8 mouse cellular contexts compared by ENCODE assay signal in genomic region chr17:46703971-46704886, GRCm38 (mm10). TPM values are rescaled to one million over a fixed set of nuclear protein-coding genes. Genes with fewer than 3 reads are reported as not detected.
DNase-seq lines count a peak whose midpoint lies in the region; ATAC-seq and TF ChIP-seq lines count a peak whose summit lies in the region.

No protein-coding gene starts in this region.

- peak overlapping the region; percentile 69 for H3K4me2 ChIP-seq in embryonic facial prominence, embryonic 11.5 days (ENCODE audit: low read depth, low read length)
- H3K4me2 ChIP-seq in intestine, postnatal 0 days (replicated peaks; ENCODE audit: low read depth), result peak overlapping the region; percentile 85

- no peak for TF ChIP-seq CTCF in C2C12 (IDR thresholded peaks at IDR 0.05; ENCODE audit: control insufficient read depth, insufficient read depth, insufficient read length)
- no peak for TF ChIP-seq CTCF in intestine, postnatal 0 days (IDR thresholded peaks at IDR 0.05; ENCODE audit: low read depth)

- peak overlapping the region; percentile 90 for H3K9ac ChIP-seq in embryonic facial prominence, embryonic 11.5 days (replicated peaks; ENCODE audit: low read length)
- peak overlapping the region; percentile 71 for H3K9ac ChIP-seq in intestine, postnatal 0 days (ENCODE audit: low read depth, low read length)

- peaks cover 36% of the 10 kb centered on the region for H3K79me3 ChIP-seq in C2C12 (ENCODE audit: low read depth)

- 6% methylated on average over 23 of the region's 41 CpGs for WGBS in embryonic facial prominence, embryonic 11.5 days
- WGBS in intestine, postnatal 0 days, result 3% methylated on average over 37 of the region's 41 CpGs

- peaks cover 55% of the 10 kb centered on the region for H3K79me2 ChIP-seq in C2C12 (ENCODE audit: control insufficient read depth, insufficient read depth)

- peaks cover 13% of the 10 kb centered on the region for H3K36me3 ChIP-seq in C2C12 (ENCODE audit: control insufficient read depth, insufficient read depth)
- H3K36me3 ChIP-seq in embryonic facial prominence, embryonic 11.5 days (replicated peaks; ENCODE audit: control insufficient read depth, insufficient read depth, low read depth, low read length), result no peaks in the 10 kb centered on the region
- H3K36me3 ChIP-seq in intestine, postnatal 0 days (ENCODE audit: control insufficient read depth, insufficient read depth), result no peaks in the 10 kb centered on the region

- intact Hi-C loops in left cerebral cortex, postnatal 14 days (cut with DNase I), result no loop called here

- H3K4me1 ChIP-seq in embryonic facial prominence, embryonic 11.5 days (ENCODE audit: control insufficient read depth, insufficient read depth, low read length), result peaks cover 10% of the 10 kb centered on the region
- H3K4me1 ChIP-seq in intestine, postnatal 0 days (replicated peaks; ENCODE audit: control insufficient read depth, insufficient read depth, low read length), result peaks cover 10% of the 10 kb centered on the region; the same call in 1 of the 2 replicates

- peak overlapping the region; percentile 78 for H3K4me3 ChIP-seq in C2C12 (ENCODE audit: insufficient read depth, poor library complexity, severe bottlenecking)
- H3K4me3 ChIP-seq in embryonic facial prominence, embryonic 11.5 days (ENCODE audit: low read depth, low read length), result peak overlapping the region; percentile 91
- peak overlapping the region; percentile 72 for H3K4me3 ChIP-seq in intestine, postnatal 0 days (ENCODE audit: low read depth, low read length)

- H3ac ChIP-seq in C2C12 (ENCODE audit: control insufficient read depth, insufficient read length, low read depth), result peak overlapping the region; percentile 95

- DNase-seq in frontal cortex, postnatal 25 days (ENCODE audit: low spot score in 2 of 2), result no peak
- DNase-seq in embryonic facial prominence, embryonic 11.5 days (ENCODE audit: low spot score), result peak; percentile 28
- DNase-seq in naive thymus-derived CD4-positive, alpha-beta T cell, adult 2 months (ENCODE audit: low read depth), result peak; percentile 47
- no peak for DNase-seq in layer of hippocampus, adult 9-11 months
- no peak for DNase-seq in left cerebral cortex, postnatal 14 days (ENCODE audit: low spot score in 2 of 2)

- no peaks in the 10 kb centered on the region for H3K9me3 ChIP-seq in embryonic facial prominence, embryonic 11.5 days (replicated peaks; ENCODE audit: control insufficient read depth, low read length)
- no peaks in the 10 kb centered on the region for H3K9me3 ChIP-seq in intestine, postnatal 0 days (ENCODE audit: control insufficient read depth)

- peak; percentile 15; the same call in 1 of the 2 replicates for ATAC-seq in frontal cortex, adult (ENCODE audit: low TSS enrichment)
- peak; percentile 79 for ATAC-seq in embryonic facial prominence, embryonic 11.5 days (replicated peaks; ENCODE audit: insufficient number of reproducible peaks, low FRiP score, low TSS enrichment, low read depth)
- ATAC-seq in intestine, postnatal 0 days, result peak; percentile 69

- no peaks in the 10 kb centered on the region for H3K27me3 ChIP-seq in C2C12 (ENCODE audit: control insufficient read depth, insufficient read depth, insufficient read length)
- no peaks in the 10 kb centered on the region for H3K27me3 ChIP-seq in embryonic facial prominence, embryonic 11.5 days (ENCODE audit: control insufficient read depth, insufficient read depth, low read length)
- H3K27me3 ChIP-seq in intestine, postnatal 0 days (replicated peaks; ENCODE audit: control insufficient read depth, insufficient read depth, low read length), result no peaks in the 10 kb centered on the region

- H3K27ac ChIP-seq in embryonic facial prominence, embryonic 11.5 days (replicated peaks; ENCODE audit: low read depth, low read length), result peak overlapping the region; percentile 85
- H3K27ac ChIP-seq in intestine, postnatal 0 days (ENCODE audit: low read depth, low read length), result peak overlapping the region; percentile 66

TF ChIP-seq in C2C12, 6 proteins besides CTCF, POLR2A, EP300 and RAD21:
- TF ChIP-seq FOSL1 (IDR thresholded peaks at IDR 0.05; ENCODE audit: insufficient read depth, low read length, poor library complexity, severe bottlenecking), result no peak
- TF ChIP-seq MAX (IDR thresholded peaks at IDR 0.05), result no peak
- TF ChIP-seq MYOG (IDR thresholded peaks at IDR 0.05; ENCODE audit: control insufficient read depth, extremely low read depth, insufficient read length), result no peak
- TF ChIP-seq USF1 (IDR thresholded peaks at IDR 0.05; ENCODE audit: low read depth), result no peak
- TF ChIP-seq CEBPB (IDR thresholded peaks at IDR 0.05; ENCODE audit: low read depth), result no peak
- TF ChIP-seq MYOD1 (IDR thresholded peaks at IDR 0.05; ENCODE audit: control insufficient read depth, insufficient read length, low read depth), result no peak

RNA-seq across cellular contexts. Expression of gene Ppp2r5d, which starts 0.7 kb away (rescaled TPM):
- polyA plus RNA-seq in C2C12 (2012; fragmentation: generic; extraction: Trizol), result 99.5 TPM
- 111 and 115 TPM in 2 replicates for polyA plus RNA-seq in embryonic facial prominence, embryonic 11.5 days (2014; fragmentation: Nextera tagmentation; extraction: Ambion mirVana)
- 25.9 and 26.5 TPM in 2 replicates for polyA plus RNA-seq in intestine, postnatal 0 days (2015; fragmentation: Nextera tagmentation; extraction: Ambion mirVana)
- total RNA-seq in left cerebral cortex, postnatal 14 days (2021), result 10 to 100 TPM; 85.4 to 90.8 TPM

RNA-seq across cellular contexts. Expression of gene Pex6, which starts 7.0 kb away (rescaled TPM):
- 24.7 TPM for polyA plus RNA-seq in C2C12 (2012; fragmentation: generic; extraction: Trizol)
- polyA plus RNA-seq in embryonic facial prominence, embryonic 11.5 days (2014; fragmentation: Nextera tagmentation; extraction: Ambion mirVana), result 13.9 and 17.4 TPM in 2 replicates
- polyA plus RNA-seq in intestine, postnatal 0 days (2015; fragmentation: Nextera tagmentation; extraction: Ambion mirVana), result 10.4 and 11.5 TPM in 2 replicates
- total RNA-seq in left cerebral cortex, postnatal 14 days (2021), result 10 to 100 TPM; 37.6 to 38.1 TPM

RNA-seq across cellular contexts. Expression of gene Klhdc3, which starts 23.5 kb away (rescaled TPM):
- 58.6 TPM for polyA plus RNA-seq in C2C12 (2012; fragmentation: generic; extraction: Trizol)
- polyA plus RNA-seq in embryonic facial prominence, embryonic 11.5 days (2014; fragmentation: Nextera tagmentation; extraction: Ambion mirVana), result 117 and 121 TPM in 2 replicates
- polyA plus RNA-seq in intestine, postnatal 0 days (2015; fragmentation: Nextera tagmentation; extraction: Ambion mirVana), result 94.2 and 99.3 TPM in 2 replicates
- total RNA-seq in left cerebral cortex, postnatal 14 days (2021), result 100 to 1,000 TPM; 200 to 204 TPM

RNA-seq across cellular contexts. Expression of gene Gnmt, which starts 24.7 kb away (rescaled TPM):
- 0.08 TPM for polyA plus RNA-seq in C2C12 (2012; fragmentation: generic; extraction: Trizol)
- polyA plus RNA-seq in embryonic facial prominence, embryonic 11.5 days (2014; fragmentation: Nextera tagmentation; extraction: Ambion mirVana), result 0.35 and 0.62 TPM in 2 replicates
- 0.39 and 0.48 TPM in 2 replicates for polyA plus RNA-seq in intestine, postnatal 0 days (2015; fragmentation: Nextera tagmentation; extraction: Ambion mirVana)
- total RNA-seq in left cerebral cortex, postnatal 14 days (2021), result under 1 TPM; 0.57 TPM

RNA-seq across cellular contexts. Expression of gene Mea1, which starts 25.6 kb away (rescaled TPM):
- polyA plus RNA-seq in C2C12 (2012; fragmentation: generic; extraction: Trizol), result 141 TPM
- 165 and 186 TPM in 2 replicates for polyA plus RNA-seq in embryonic facial prominence, embryonic 11.5 days (2014; fragmentation: Nextera tagmentation; extraction: Ambion mirVana)
- polyA plus RNA-seq in intestine, postnatal 0 days (2015; fragmentation: Nextera tagmentation; extraction: Ambion mirVana), result 132 and 133 TPM in 2 replicates
- total RNA-seq in left cerebral cortex, postnatal 14 days (2021), result 100 to 1,000 TPM; 105 to 120 TPM

Comparison
In these comparisons a context has a peak if more than half of its experiments do, and no peak if none do; other contexts are left out.
1. ATAC-seq: peak in every context shown above with its lines; median percentile 79 in embryonic facial prominence, embryonic 11.5 days; 69 in intestine, postnatal 0 days; 15 in frontal cortex, adult.
2. DNase-seq: peak in embryonic facial prominence, embryonic 11.5 days (single experiment) and naive thymus-derived CD4-positive, alpha-beta T cell, adult 2 months (single experiment); none in frontal cortex, postnatal 25 days (0 of 2), layer of hippocampus, adult 9-11 months (single experiment) and left cerebral cortex, postnatal 14 days (0 of 2).
3. Peak in every context shown above with its lines, with median percentiles within 50 percentile points of each other: H3K4me3 ChIP-seq.